Mouse (Mus musculus) embryonic facial prominence, embryonic 11.5 days (tissue): ENCODE results near the gene Cdh13. TPM values are rescaled to one million over a fixed set of nuclear protein-coding genes. Genes with fewer than 3 reads are reported as not detected.

Experiments
- ATAC-seq: fragments of 200-750 bp; cut with Nextera tagmentation; replicated peaks from 2 replicates; pipeline ENCODE4 v1.8.0; 2017; ENCODE audit warnings: low read depth; ENCODE audit not compliant: insufficient number of reproducible peaks, low FRiP score, low TSS enrichment
- DNase-seq: peaks from one replicate; pipeline ENCODE4 v3.0.0-alpha.2; 2015; ENCODE audit warnings: low spot score
- H3K27ac ChIP-seq: fragments of 300-500 bp; sonication (generic); replicated peaks from 2 replicates; pipeline ENCODE4 v1.5.1; 2014; ENCODE audit warnings: mild to moderate bottlenecking, low read depth, low read length, control low read depth
- H3K27me3 ChIP-seq: fragments of 300-500 bp; sonication (generic); 2 replicates; pipeline ENCODE4 v1.6.1; 2014; ENCODE audit warnings: mild to moderate bottlenecking, low read length, moderate library complexity, mixed read lengths; ENCODE audit not compliant: control insufficient read depth, insufficient read depth
- H3K36me3 ChIP-seq: fragments of 300-500 bp; sonication (generic); replicated peaks from 2 replicates; pipeline ENCODE4 v1.6.1; 2014; ENCODE audit warnings: low read depth, mild to moderate bottlenecking, low read length, moderate library complexity, mixed read lengths; ENCODE audit not compliant: control insufficient read depth, insufficient read depth
- H3K4me1 ChIP-seq: fragments of 300-500 bp; sonication (generic); 2 replicates; pipeline ENCODE4 v1.6.1; 2014; ENCODE audit warnings: low read length, mixed read lengths; ENCODE audit not compliant: control insufficient read depth, insufficient read depth
- H3K4me2 ChIP-seq: fragments of 300-500 bp; sonication (generic); 2 replicates; pipeline ENCODE4 v1.6.1; 2014; ENCODE audit warnings: low read depth, mild to moderate bottlenecking, control low read depth, low read length, moderate library complexity
- H3K4me3 ChIP-seq: fragments of 300-500 bp; sonication (generic); 2 replicates; pipeline ENCODE4 v1.5.1; 2014; ENCODE audit warnings: low read depth, low read length, control low read depth
- H3K9ac ChIP-seq: fragments of 300-500 bp; sonication (generic); replicated peaks from 2 replicates; pipeline ENCODE4 v1.6.1; 2014; ENCODE audit warnings: mild to moderate bottlenecking, control low read depth, low read length
- H3K9me3 ChIP-seq: fragments of 300-500 bp; sonication (generic); replicated peaks from 2 replicates; pipeline ENCODE4 v1.6.1; 2016; ENCODE audit warnings: mild to moderate bottlenecking, low read length, inconsistent platforms, mixed read lengths; ENCODE audit not compliant: control insufficient read depth
- WGBS: fragments of 180-500 bp; shearing (Covaris S2); extraction: QIAGEN DNeasy Blood & Tissue Kit; methylation state at CpG from one replicate; pipeline ENCODE4 v1.1.7; 2014; 5-methylcytosine and 5-hydroxymethylcytosine counted together
- polyA plus RNA-seq: library from polyadenylated mRNA; unstranded; fragments of >200 nt; fragmentation: Nextera tagmentation; extraction: Ambion mirVana; gene quantifications from 2 replicates; pipeline ENCODE4 v1.2.1, GENCODE M21; 2014

The Cdh13 gene
- polyA plus RNA-seq, 1 experiment from 2014 or later = 7.1 TPM

DNA sequence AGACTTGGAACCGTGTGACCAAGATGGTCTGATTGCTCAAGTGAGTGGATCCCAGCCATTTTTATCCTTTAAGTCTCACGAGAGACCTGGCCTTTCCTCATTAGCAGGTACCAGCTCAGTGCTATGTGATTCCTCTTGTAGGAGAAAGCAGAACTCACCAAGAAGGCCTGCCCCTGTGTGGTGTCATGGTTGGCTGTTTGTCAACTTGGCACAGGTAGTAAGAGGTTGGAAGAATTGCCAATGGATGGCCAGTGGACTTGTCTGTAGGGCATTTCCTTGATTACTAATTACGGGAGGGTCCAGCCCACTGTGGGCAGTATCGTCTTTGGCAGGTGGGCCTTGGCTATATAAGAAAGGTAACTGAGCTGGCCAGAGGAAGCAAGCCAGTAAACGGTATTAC is 281.7 kb downstream of the Cdh13 start:
- Histone ChIP-seq H3K36me3 (no peaks in the 10 kb centered on the region), H3K9ac (no peak overlapping the region), H3K9me3 (no peaks in the 10 kb centered on the region), H3K27me3 (no peaks in the 10 kb centered on the region), H3K4me3 (no peak overlapping the region), H3K27ac (no peak overlapping the region), H3K4me1 (no peaks in the 10 kb centered on the region), H3K4me2 (no peak overlapping the region)
- DNase-seq = no peak
- WGBS = 89% methylated on average over 5 of the region's 5 CpGs
- ATAC-seq = no peak

DNA sequence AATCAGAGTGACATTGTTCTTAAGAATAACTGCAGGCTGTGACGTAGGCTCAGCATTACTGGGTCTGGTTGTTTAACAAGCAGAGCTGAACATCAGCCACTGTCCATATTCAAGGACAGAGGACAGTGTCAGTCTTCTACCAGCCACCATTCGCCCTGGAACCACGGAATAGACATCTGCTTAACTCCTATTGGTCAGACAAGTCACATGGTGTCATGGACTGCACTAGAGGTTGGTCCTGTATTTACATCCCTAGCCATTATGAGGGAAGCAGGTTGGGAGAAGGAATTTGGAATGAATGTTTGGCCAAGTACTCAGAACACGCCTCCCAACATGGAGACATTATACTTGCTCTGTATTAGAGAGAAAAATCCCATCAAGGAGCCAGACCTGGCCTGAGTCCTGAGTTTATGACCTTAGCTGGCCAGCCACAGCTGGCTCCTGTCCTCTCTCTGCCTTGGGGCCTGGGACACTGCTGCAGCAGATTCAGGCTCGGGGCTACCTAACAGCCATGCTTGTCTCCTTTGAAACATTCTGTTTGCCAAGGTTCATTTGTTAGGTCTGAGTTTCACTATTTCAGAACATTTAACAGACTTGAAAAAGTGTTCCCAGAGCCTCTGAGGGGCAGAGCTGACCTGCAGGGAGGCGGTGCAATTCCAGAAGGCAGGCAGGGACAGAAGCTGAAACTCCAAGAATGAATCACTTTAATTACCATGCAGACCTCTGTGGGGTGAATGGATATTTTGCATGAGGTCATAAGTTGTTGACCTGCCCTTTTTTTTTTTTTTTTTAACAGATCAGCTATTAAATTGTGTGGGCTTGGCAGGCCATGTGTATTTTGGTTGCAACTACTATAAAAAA is 282.6 kb downstream of the Cdh13 start:
- H3K9ac ChIP-seq = no peak overlapping the region
- no peaks in the 10 kb centered on the region for H3K36me3 ChIP-seq
- H3K27ac ChIP-seq = no peak overlapping the region
- 71% methylated on average over 6 of the region's 6 CpGs for WGBS
- H3K9me3 ChIP-seq = no peaks in the 10 kb centered on the region
- H3K4me3 ChIP-seq = no peak overlapping the region
- DNase-seq = no peak
- no peaks in the 10 kb centered on the region for H3K4me1 ChIP-seq
- no peaks in the 10 kb centered on the region for H3K27me3 ChIP-seq
- ATAC-seq = no peak
- H3K4me2 ChIP-seq = no peak overlapping the region

DNA sequence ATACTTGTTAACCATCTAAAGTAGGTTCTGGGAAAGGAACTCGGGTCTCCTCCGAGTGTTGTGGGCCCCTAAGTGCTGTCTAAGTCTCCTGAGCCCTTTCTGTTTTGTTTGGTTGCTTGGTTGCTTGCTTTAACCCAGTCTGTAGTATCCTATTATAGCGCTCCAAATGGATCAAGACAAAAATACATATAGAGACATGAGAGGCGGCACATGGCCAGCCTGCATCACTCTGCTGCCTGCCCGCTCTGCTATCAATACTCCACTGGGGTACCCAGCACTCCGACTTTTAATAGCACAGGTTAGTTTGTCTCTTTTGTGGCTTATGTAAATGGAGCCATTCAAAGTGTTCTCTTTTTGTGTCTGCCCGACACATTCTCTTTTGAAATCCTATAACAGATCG is 285.8 kb downstream of the Cdh13 start:
- no peak for DNase-seq
- ATAC-seq = no peak
- H3K9ac ChIP-seq = no peak overlapping the region
- H3K27ac ChIP-seq = no peak overlapping the region
- no peaks in the 10 kb centered on the region for H3K9me3 ChIP-seq
- no peaks in the 10 kb centered on the region for H3K36me3 ChIP-seq
- WGBS = 84% methylated on average over 8 of the region's 8 CpGs
- no peak overlapping the region for H3K4me3 ChIP-seq
- H3K27me3 ChIP-seq = no peaks in the 10 kb centered on the region
- H3K4me1 ChIP-seq = no peaks in the 10 kb centered on the region
- no peak overlapping the region for H3K4me2 ChIP-seq

DNA sequence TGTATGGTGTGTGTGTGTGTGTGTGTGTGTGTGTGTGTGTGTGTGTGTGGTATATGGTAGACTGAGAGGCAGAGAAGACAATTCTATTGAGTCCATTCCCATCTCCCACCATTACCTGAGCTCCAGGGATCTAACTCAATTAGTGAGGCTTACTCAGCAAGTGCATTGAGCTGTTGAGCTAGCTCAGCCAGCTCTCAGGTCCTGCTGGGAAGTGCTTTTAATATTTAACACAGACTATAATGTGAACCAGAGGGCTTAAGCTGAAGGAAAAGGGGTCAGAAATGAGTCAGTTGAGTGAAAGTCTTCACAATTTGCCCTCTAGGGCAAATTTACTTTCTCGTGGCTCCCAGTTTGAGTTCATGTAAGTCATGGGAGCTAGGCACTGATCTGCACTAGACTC is 297.7 kb downstream of the Cdh13 start:
- Histone ChIP-seq H3K4me2 (no peak overlapping the region), H3K27ac (no peak overlapping the region), H3K4me1 (no peaks in the 10 kb centered on the region), H3K4me3 (no peak overlapping the region), H3K36me3 (no peaks in the 10 kb centered on the region), H3K9ac (no peak overlapping the region), H3K27me3 (no peaks in the 10 kb centered on the region), H3K9me3 (no peaks in the 10 kb centered on the region)
- DNase-seq (no peak), ATAC-seq (no peak)
- WGBS = 81% methylated on average over 1 of the region's 1 CpGs

DNA sequence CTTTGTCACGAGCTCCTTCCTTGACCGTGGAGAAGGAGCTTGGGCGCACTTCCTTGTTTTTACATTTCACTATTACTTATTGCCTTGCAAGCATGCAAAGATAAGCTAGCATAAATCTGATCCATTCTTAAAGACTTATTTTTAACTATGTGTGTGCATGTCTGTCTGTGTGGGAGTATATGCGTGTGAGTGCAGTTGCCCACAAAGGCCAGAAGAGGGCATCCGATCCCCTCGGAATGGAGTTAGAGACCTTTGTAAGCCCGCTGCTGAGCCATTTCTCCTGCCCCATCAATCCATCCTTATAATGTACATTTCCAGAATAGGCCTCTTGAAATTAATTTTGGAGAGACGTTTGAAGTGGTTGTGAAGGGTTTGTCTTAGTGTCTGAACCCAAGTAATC is 298.7 kb downstream of the Cdh13 start:
- no peak for DNase-seq
- H3K4me3 ChIP-seq = no peak overlapping the region
- no peaks in the 10 kb centered on the region for H3K27me3 ChIP-seq
- no peak overlapping the region for H3K9ac ChIP-seq
- H3K36me3 ChIP-seq = no peaks in the 10 kb centered on the region
- no peaks in the 10 kb centered on the region for H3K9me3 ChIP-seq
- no peaks in the 10 kb centered on the region for H3K4me1 ChIP-seq
- H3K27ac ChIP-seq = no peak overlapping the region
- WGBS = 96% methylated on average over 8 of the region's 8 CpGs
- H3K4me2 ChIP-seq = no peak overlapping the region
- no peak for ATAC-seq

DNA sequence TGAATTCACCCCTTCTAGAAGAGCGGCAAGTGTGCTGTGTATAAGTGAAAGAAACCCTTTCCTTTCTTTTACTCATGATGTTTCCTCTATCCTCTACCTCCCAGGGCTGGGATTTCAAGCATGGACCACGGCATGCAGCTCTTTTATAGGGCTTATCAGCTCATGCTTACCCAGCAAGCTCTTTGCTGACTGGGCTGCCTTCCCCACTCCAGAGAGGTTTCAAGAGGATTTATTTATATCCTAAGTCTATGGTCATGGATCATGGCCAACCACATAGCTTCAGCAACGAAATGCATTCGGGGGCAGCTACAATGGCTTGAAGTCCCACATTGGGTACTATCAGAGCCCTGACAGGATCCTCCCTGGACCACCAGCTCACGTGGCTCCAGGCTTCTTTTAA is 304.4 kb downstream of the Cdh13 start:
- Histone ChIP-seq H3K27ac (no peak overlapping the region), H3K4me1 (no peaks in the 10 kb centered on the region), H3K4me3 (no peak overlapping the region), H3K4me2 (no peak overlapping the region), H3K36me3 (no peaks in the 10 kb centered on the region), H3K9me3 (no peaks in the 10 kb centered on the region), H3K27me3 (no peaks in the 10 kb centered on the region), H3K9ac (no peak overlapping the region)
- DNase-seq = no peak
- no peak for ATAC-seq
- 88% methylated on average over 5 of the region's 5 CpGs for WGBS

DNA sequence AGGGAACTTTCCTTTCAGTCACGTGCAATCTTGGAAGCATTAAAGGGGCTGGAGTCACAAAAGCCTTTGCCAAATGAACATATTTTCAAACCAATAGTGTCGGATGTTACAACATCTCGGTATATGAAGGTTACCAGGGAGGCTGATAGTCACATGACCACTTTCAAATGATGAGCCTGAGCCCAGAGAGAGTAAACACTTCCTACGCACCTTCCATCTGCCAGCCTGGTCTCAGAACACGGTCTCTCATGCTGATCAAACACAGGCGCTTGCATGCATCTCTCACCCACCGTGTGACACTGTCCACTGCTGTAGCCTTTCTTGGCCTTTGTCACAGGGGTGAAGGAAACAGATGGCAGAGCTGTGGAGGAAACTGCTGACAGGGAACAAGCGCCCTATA is 313.3 kb downstream of the Cdh13 start:
- Histone ChIP-seq H3K9ac (no peak overlapping the region), H3K4me2 (no peak overlapping the region), H3K4me3 (no peak overlapping the region), H3K9me3 (no peaks in the 10 kb centered on the region), H3K4me1 (no peaks in the 10 kb centered on the region), H3K27ac (no peak overlapping the region), H3K36me3 (no peaks in the 10 kb centered on the region), H3K27me3 (no peaks in the 10 kb centered on the region)
- 90% methylated on average over 8 of the region's 8 CpGs for WGBS
- ATAC-seq = no peak
- no peak for DNase-seq

DNA sequence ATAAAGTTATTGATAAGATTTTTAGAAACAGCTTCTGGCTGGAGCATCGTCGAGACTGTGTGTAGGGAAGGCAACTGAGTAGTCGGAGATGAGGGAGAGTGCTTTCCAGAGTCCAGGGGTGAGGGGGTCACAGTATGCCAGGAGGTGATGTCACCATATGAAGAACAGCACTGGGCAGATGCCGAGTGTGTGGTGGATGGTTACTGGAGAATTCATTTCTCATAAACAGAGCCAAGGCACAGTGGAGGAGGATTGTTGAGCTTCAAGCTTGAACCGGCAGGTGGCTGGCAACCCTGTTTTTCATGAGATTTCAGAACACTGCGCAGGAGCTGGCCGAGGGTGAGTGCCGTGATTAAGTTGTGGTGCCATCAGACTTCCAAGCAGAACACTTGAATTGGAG is 317.8 kb downstream of the Cdh13 start:
- H3K9ac ChIP-seq = no peak overlapping the region
- 82% methylated on average over 8 of the region's 8 CpGs for WGBS
- H3K4me2 ChIP-seq = no peak overlapping the region
- H3K27ac ChIP-seq = no peak overlapping the region
- no peaks in the 10 kb centered on the region for H3K4me1 ChIP-seq
- ATAC-seq (no peak), DNase-seq (no peak)
- no peaks in the 10 kb centered on the region for H3K27me3 ChIP-seq
- H3K9me3 ChIP-seq = no peaks in the 10 kb centered on the region
- H3K4me3 ChIP-seq = no peak overlapping the region
- H3K36me3 ChIP-seq = no peaks in the 10 kb centered on the region
